Mouse (Mus musculus): ENCODE measurements around the gene Tmod2. TPM values are rescaled to one million over a fixed set of nuclear protein-coding genes. Genes with fewer than 3 reads are reported as not detected.
A peak's percentile ranks its signal among the peaks of the same experiment; 100 is the strongest.

Tmod2 gene
- polyA plus RNA-seq, 1 experiment, result 74.5 TPM

GRCm38 (mm10) chr9:75599191-75599841 lies 11.8 kb downstream of the Tmod2 start:
- TF ChIP-seq POLR2A (IDR thresholded peaks at IDR 0.05; ENCODE audit: borderline replicate concordance, extremely low read depth, insufficient read depth, insufficient read length, poor library complexity, severe bottlenecking) (no peak), CTCF (IDR thresholded peaks at IDR 0.05; ENCODE audit: borderline replicate concordance, extremely low read depth, insufficient read depth, insufficient read length) (peak; percentile 32; the same call in 1 of the 2 replicates)
- DNase-seq (ENCODE audit: low read depth), result peak; percentile 95

- no peak for TF ChIP-seq POLR2A (IDR thresholded peaks at IDR 0.05; ENCODE audit: borderline replicate concordance, extremely low read depth, insufficient read depth, insufficient read length, poor library complexity, severe bottlenecking)
- no peak for TF ChIP-seq CTCF (IDR thresholded peaks at IDR 0.05; ENCODE audit: borderline replicate concordance, extremely low read depth, insufficient read depth, insufficient read length)
- no peak for DNase-seq (ENCODE audit: low read depth)
Measured at GRCm38 (mm10) chr9:75597596-75597995, 13.5 kb downstream of the Tmod2 start.

GRCm38 (mm10) chr9:75597036-75597435 lies 14.1 kb downstream of the Tmod2 start:
- DNase-seq (ENCODE audit: low read depth), result no peak
- TF ChIP-seq CTCF (IDR thresholded peaks at IDR 0.05; ENCODE audit: borderline replicate concordance, extremely low read depth, insufficient read depth, insufficient read length), result no peak

- peak; percentile 60 for DNase-seq (ENCODE audit: low read depth)
Measured at GRCm38 (mm10) chr9:75593481-75593880, 17.6 kb downstream of the Tmod2 start.

GRCm38 (mm10) chr9:75589850-75590790 lies 21.0 kb downstream of the Tmod2 start:
- TF ChIP-seq CTCF (IDR thresholded peaks at IDR 0.05; ENCODE audit: borderline replicate concordance, extremely low read depth, insufficient read depth, insufficient read length), result no peak
- no peak for TF ChIP-seq POLR2A (IDR thresholded peaks at IDR 0.05; ENCODE audit: borderline replicate concordance, extremely low read depth, insufficient read depth, insufficient read length, poor library complexity, severe bottlenecking)
- no peak for DNase-seq (ENCODE audit: low read depth)

More at GRCm38 (mm10) chr9:75593481-75593880, 17.6 kb downstream of the Tmod2 start:
- TF ChIP-seq POLR2A (IDR thresholded peaks at IDR 0.05; ENCODE audit: borderline replicate concordance, extremely low read depth, insufficient read depth, insufficient read length, poor library complexity, severe bottlenecking), result no peak
- TF ChIP-seq CTCF (IDR thresholded peaks at IDR 0.05; ENCODE audit: borderline replicate concordance, extremely low read depth, insufficient read depth, insufficient read length), result no peak

- TF ChIP-seq POLR2A (IDR thresholded peaks at IDR 0.05; ENCODE audit: borderline replicate concordance, extremely low read depth, insufficient read depth, insufficient read length, poor library complexity, severe bottlenecking), result no peak
- TF ChIP-seq CTCF (IDR thresholded peaks at IDR 0.05; ENCODE audit: borderline replicate concordance, extremely low read depth, insufficient read depth, insufficient read length), result peak; percentile 41; the same call in 1 of the 2 replicates
- peak; percentile 64 for DNase-seq (ENCODE audit: low read depth)
Measured at GRCm38 (mm10) chr9:75581694-75582350, 29.3 kb downstream of the Tmod2 start.

GRCm38 (mm10) chr9:75579321-75579720 lies 31.8 kb downstream of the Tmod2 start:
- TF ChIP-seq CTCF (IDR thresholded peaks at IDR 0.05; ENCODE audit: borderline replicate concordance, extremely low read depth, insufficient read depth, insufficient read length) (no peak), POLR2A (IDR thresholded peaks at IDR 0.05; ENCODE audit: borderline replicate concordance, extremely low read depth, insufficient read depth, insufficient read length, poor library complexity, severe bottlenecking) (no peak)
- DNase-seq (ENCODE audit: low read depth), result no peak

GRCm38 (mm10) chr9:75571036-75571942 lies 39.8 kb downstream of the Tmod2 start:
- no peak for DNase-seq (ENCODE audit: low read depth)
- TF ChIP-seq POLR2A (IDR thresholded peaks at IDR 0.05; ENCODE audit: borderline replicate concordance, extremely low read depth, insufficient read depth, insufficient read length, poor library complexity, severe bottlenecking), result no peak

- DNase-seq (ENCODE audit: low read depth), result no peak
Measured at GRCm38 (mm10) chr9:75568399-75568798, 42.7 kb downstream of the Tmod2 start.

GRCm38 (mm10) chr9:75564892-75565291 lies 46.2 kb downstream of the Tmod2 start:
- TF ChIP-seq POLR2A (IDR thresholded peaks at IDR 0.05; ENCODE audit: borderline replicate concordance, extremely low read depth, insufficient read depth, insufficient read length, poor library complexity, severe bottlenecking) (no peak), CTCF (IDR thresholded peaks at IDR 0.05; ENCODE audit: borderline replicate concordance, extremely low read depth, insufficient read depth, insufficient read length) (no peak)
- no peak for DNase-seq (ENCODE audit: low read depth)

More at GRCm38 (mm10) chr9:75568399-75568798, 42.7 kb downstream of the Tmod2 start:
- TF ChIP-seq POLR2A (IDR thresholded peaks at IDR 0.05; ENCODE audit: borderline replicate concordance, extremely low read depth, insufficient read depth, insufficient read length, poor library complexity, severe bottlenecking) (no peak), CTCF (IDR thresholded peaks at IDR 0.05; ENCODE audit: borderline replicate concordance, extremely low read depth, insufficient read depth, insufficient read length) (no peak)

All from brain, embryonic 14.5 days (tissue).